Mouse (Mus musculus): ENCODE measurements at regions not wholly inside any gene's neighbourhood (a gene's known extent, or its start where the extent isn't known, plus 50 kb on each side); places are given as distances from the start of the nearest gene placed in this dataset.

DNA sequence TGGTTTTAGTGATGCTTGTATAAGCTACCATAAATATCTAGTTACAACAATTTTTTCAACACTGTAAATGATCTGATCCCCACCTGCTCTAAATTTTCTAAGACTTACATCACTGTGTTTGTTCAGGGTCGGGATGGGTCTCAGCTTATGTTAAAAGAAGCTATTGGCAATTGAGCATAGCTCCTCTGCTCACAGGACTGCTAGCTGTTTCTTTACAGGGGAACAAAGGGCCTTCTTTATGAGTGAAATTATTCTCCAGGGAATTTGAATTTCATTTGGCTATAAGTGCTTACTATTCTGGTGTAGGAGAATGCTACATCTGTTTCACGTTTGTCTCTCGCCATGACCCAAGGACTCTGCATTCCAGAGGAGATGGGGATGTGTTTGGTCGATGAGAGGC lies 255.6 kb upstream of the Ccdc54 start:
- WGBS: 73% methylated on average over 4 of the region's 4 CpGs
- H3K4me2 ChIP-seq (ENCODE audit: low read length): no peak overlapping the region
- no peak overlapping the region for H3K9ac ChIP-seq (replicated peaks; ENCODE audit: low read length)
- no peaks in the 10 kb centered on the region for H3K27me3 ChIP-seq (ENCODE audit: control insufficient read depth, insufficient read depth, low read length)
- ATAC-seq (ENCODE audit: low FRiP score, low TSS enrichment) (no peak), DNase-seq (no peak)
- H3K36me3 ChIP-seq (ENCODE audit: control insufficient read depth, insufficient read depth, low read length): no peaks in the 10 kb centered on the region
- H3K9me3 ChIP-seq (ENCODE audit: control insufficient read depth, low read length): no peaks in the 10 kb centered on the region
- H3K4me1 ChIP-seq (ENCODE audit: control insufficient read depth, insufficient read depth, low read length): no peaks in the 10 kb centered on the region
- H3K27ac ChIP-seq (replicated peaks; ENCODE audit: low read depth, low read length): no peak overlapping the region
- H3K4me3 ChIP-seq (replicated peaks; ENCODE audit: low read depth, low read length): no peak overlapping the region

DNA sequence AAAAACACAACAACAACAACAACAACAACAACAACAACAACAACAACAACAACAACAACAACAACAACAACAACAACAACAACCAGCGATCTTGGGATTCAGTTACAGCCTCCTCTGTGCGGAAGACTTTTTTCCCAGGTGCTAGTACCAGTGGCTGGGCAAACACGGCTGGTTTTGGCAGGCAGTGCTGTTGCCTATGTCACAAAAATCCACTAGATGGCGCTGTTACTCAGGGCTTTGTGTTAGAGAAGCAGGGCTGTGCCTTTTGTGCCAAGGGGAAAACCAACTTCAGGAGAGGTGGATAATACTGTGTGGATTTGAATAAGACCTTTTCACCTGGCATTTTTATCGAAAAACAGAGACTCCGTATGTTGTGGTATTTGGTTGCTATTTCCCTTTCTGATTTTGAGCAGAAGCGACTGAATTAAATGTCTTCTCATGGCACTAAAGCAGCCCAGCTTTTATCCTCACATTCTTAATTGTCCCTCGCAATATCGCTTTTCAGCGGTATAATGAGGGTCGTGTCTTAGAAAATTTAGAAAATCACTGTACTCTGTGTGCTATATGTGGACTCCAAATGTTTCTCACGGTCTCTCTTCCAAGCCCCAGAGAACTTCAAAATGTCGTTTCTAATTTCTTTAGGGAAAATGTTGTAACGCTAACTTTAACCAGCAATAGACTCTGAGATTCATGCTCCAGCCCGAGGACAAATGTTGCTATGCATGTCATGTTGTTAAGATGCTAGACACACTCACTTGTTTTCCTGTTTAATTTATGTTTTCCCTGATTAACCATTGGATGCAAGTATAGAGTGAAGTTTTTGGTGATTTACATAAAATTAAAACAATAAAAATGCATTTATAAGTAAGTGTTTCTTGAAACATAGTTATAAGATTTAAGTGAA lies 251.0 kb upstream of the Ccdc54 start:
- Histone ChIP-seq H3K36me3 (ENCODE audit: control insufficient read depth, insufficient read depth, low read length) (no peaks in the 10 kb centered on the region), H3K9me3 (ENCODE audit: control insufficient read depth, low read length) (no peaks in the 10 kb centered on the region), H3K27ac (replicated peaks; ENCODE audit: low read depth, low read length) (no peak overlapping the region), H3K9ac (replicated peaks; ENCODE audit: low read length) (no peak overlapping the region), H3K4me2 (ENCODE audit: low read length) (peak overlapping the region; percentile 40), H3K4me3 (replicated peaks; ENCODE audit: low read depth, low read length) (no peak overlapping the region), H3K27me3 (ENCODE audit: control insufficient read depth, insufficient read depth, low read length) (no peaks in the 10 kb centered on the region), H3K4me1 (ENCODE audit: control insufficient read depth, insufficient read depth, low read length) (no peaks in the 10 kb centered on the region)
- DNase-seq (peak; percentile 96), ATAC-seq (ENCODE audit: low FRiP score, low TSS enrichment) (peak; percentile 88)
- 39% methylated on average over 15 of the region's 15 CpGs for WGBS

DNA sequence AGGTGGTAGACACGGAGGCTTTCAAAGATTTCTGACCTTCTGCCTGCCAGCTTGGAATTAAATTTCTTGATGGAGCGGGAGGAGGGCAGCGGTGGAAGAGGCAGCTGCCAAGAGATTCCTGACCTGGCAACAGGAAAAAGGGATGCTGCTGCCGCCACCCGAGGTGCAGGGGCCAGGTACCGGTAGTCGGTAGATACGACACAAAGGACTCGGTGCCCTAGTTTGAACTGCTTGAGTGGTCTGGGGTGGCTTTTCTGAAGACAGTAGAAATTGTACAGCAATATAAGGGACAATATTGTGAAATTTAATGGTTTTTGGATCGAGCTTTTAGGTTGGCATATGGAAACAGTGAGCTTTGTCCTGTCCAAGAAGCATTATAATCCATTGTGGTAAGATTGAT lies 250.3 kb upstream of the Ccdc54 start:
- 73% methylated on average over 10 of the region's 10 CpGs for WGBS
- no peak overlapping the region for H3K9ac ChIP-seq (replicated peaks; ENCODE audit: low read length)
- H3K4me3 ChIP-seq (replicated peaks; ENCODE audit: low read depth, low read length): no peak overlapping the region
- H3K36me3 ChIP-seq (ENCODE audit: control insufficient read depth, insufficient read depth, low read length): no peaks in the 10 kb centered on the region
- H3K27ac ChIP-seq (replicated peaks; ENCODE audit: low read depth, low read length): no peak overlapping the region
- DNase-seq (no peak), ATAC-seq (ENCODE audit: low FRiP score, low TSS enrichment) (peak; percentile 38; the same call in 1 of the 2 replicates)
- H3K4me2 ChIP-seq (ENCODE audit: low read length): no peak overlapping the region
- H3K9me3 ChIP-seq (ENCODE audit: control insufficient read depth, low read length): no peaks in the 10 kb centered on the region
- no peaks in the 10 kb centered on the region for H3K4me1 ChIP-seq (ENCODE audit: control insufficient read depth, insufficient read depth, low read length)
- no peaks in the 10 kb centered on the region for H3K27me3 ChIP-seq (ENCODE audit: control insufficient read depth, insufficient read depth, low read length)

DNA sequence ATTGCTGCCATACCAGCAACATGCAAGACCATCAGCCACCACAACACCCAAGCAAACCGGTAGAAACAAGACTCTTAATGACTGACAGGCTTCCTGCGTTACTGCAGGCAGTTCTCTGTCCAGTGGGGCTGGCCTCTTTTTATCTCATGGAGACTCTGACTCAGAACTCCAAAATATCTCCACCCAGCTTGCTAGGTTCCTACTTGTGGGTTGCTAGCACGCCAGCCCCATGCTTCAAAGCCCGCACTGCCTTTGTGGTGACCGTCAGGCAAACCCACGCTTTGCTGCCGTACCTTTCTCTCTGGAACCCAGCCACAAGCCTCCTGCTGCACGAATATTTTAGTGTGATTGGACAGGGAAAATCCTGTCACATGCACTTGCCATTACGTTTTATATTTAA lies 248.7 kb upstream of the Ccdc54 start:
- ATAC-seq (ENCODE audit: low FRiP score, low TSS enrichment) (no peak), DNase-seq (no peak)
- Histone ChIP-seq H3K36me3 (ENCODE audit: control insufficient read depth, insufficient read depth, low read length) (no peaks in the 10 kb centered on the region), H3K4me2 (ENCODE audit: low read length) (no peak overlapping the region), H3K4me1 (ENCODE audit: control insufficient read depth, insufficient read depth, low read length) (no peaks in the 10 kb centered on the region), H3K9ac (replicated peaks; ENCODE audit: low read length) (no peak overlapping the region), H3K27me3 (ENCODE audit: control insufficient read depth, insufficient read depth, low read length) (no peaks in the 10 kb centered on the region), H3K27ac (replicated peaks; ENCODE audit: low read depth, low read length) (no peak overlapping the region), H3K4me3 (replicated peaks; ENCODE audit: low read depth, low read length) (no peak overlapping the region), H3K9me3 (ENCODE audit: control insufficient read depth, low read length) (no peaks in the 10 kb centered on the region)
- WGBS: 70% methylated on average over 9 of the region's 9 CpGs

DNA sequence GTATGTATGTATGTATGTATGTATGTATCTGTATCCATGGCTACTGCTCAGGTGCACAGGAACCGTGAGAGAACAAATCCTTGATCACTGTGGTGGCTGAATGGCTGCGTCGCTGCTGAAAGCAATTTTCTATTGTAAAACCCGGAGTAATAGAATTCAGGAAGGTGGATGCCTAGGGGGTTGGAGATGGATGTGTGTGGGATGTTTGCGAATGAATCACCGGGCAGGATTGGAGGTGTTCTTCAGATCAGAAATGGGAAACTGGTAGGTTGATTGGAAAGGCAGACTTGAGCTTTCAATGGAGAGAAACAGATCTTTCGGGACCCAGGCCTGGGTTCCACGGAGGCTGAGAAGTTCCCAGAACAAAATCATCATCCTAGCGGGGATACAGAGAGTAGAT lies 246.5 kb upstream of the Ccdc54 start:
- ATAC-seq (ENCODE audit: low FRiP score, low TSS enrichment) (no peak), DNase-seq (no peak)
- 72% methylated on average over 9 of the region's 9 CpGs for WGBS
- Histone ChIP-seq H3K4me3 (replicated peaks; ENCODE audit: low read depth, low read length) (no peak overlapping the region), H3K9me3 (ENCODE audit: control insufficient read depth, low read length) (no peaks in the 10 kb centered on the region), H3K36me3 (ENCODE audit: control insufficient read depth, insufficient read depth, low read length) (no peaks in the 10 kb centered on the region), H3K9ac (replicated peaks; ENCODE audit: low read length) (no peak overlapping the region), H3K4me2 (ENCODE audit: low read length) (no peak overlapping the region), H3K4me1 (ENCODE audit: control insufficient read depth, insufficient read depth, low read length) (no peaks in the 10 kb centered on the region), H3K27me3 (ENCODE audit: control insufficient read depth, insufficient read depth, low read length) (no peaks in the 10 kb centered on the region), H3K27ac (replicated peaks; ENCODE audit: low read depth, low read length) (no peak overlapping the region)

DNA sequence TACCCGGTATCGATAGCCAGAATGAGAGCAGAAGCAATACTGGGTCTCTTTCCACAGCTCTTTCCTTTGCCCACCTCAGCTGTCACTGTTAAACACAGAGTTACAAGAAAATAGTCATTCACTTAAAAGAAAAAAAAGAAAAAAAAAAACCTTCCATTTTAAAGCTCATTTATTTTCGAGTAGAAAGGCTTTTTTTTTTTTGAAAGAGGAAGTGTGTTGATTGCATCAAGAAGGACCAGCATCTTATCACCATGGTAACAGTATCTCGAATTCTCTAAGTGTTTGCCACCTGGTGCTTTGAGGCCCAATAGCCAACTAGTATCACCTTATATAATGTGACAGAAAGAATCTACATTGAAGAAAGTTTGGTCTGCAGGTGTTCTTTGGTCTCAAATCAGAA lies 245.5 kb upstream of the Ccdc54 start:
- WGBS: 76% methylated on average over 4 of the region's 4 CpGs
- Histone ChIP-seq H3K9ac (replicated peaks; ENCODE audit: low read length) (no peak overlapping the region), H3K4me3 (replicated peaks; ENCODE audit: low read depth, low read length) (no peak overlapping the region), H3K4me2 (ENCODE audit: low read length) (no peak overlapping the region), H3K9me3 (ENCODE audit: control insufficient read depth, low read length) (no peaks in the 10 kb centered on the region), H3K27me3 (ENCODE audit: control insufficient read depth, insufficient read depth, low read length) (no peaks in the 10 kb centered on the region), H3K36me3 (ENCODE audit: control insufficient read depth, insufficient read depth, low read length) (no peaks in the 10 kb centered on the region), H3K27ac (replicated peaks; ENCODE audit: low read depth, low read length) (no peak overlapping the region), H3K4me1 (ENCODE audit: control insufficient read depth, insufficient read depth, low read length) (no peaks in the 10 kb centered on the region)
- DNase-seq (no peak), ATAC-seq (ENCODE audit: low FRiP score, low TSS enrichment) (no peak)

DNA sequence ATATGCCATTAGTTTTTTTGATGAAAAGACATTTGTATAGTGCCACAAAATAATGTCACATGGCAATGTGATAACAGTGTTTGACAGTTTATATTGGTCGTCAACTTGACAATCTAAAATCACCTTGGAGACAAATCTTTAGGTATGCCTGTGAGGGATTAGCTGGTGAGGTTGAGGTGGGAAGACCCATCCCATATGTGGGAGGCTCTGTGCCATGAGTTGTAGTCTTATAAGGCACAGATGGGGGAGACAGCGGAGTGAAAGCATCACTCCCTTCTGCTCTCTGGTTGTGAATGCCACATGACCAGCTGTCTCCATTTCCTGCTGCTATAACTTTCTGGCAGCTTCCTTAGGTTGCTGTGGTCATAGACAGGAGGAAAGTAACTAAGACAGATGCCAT lies 242.4 kb upstream of the Ccdc54 start:
- Histone ChIP-seq H3K4me3 (replicated peaks; ENCODE audit: low read depth, low read length) (no peak overlapping the region), H3K4me2 (ENCODE audit: low read length) (no peak overlapping the region), H3K27ac (replicated peaks; ENCODE audit: low read depth, low read length) (no peak overlapping the region), H3K36me3 (ENCODE audit: control insufficient read depth, insufficient read depth, low read length) (no peaks in the 10 kb centered on the region), H3K27me3 (ENCODE audit: control insufficient read depth, insufficient read depth, low read length) (no peaks in the 10 kb centered on the region), H3K9me3 (ENCODE audit: control insufficient read depth, low read length) (no peaks in the 10 kb centered on the region), H3K4me1 (ENCODE audit: control insufficient read depth, insufficient read depth, low read length) (no peaks in the 10 kb centered on the region), H3K9ac (replicated peaks; ENCODE audit: low read length) (no peak overlapping the region)
- 98% methylated on average over 2 of the region's 2 CpGs for WGBS
- ATAC-seq (ENCODE audit: low FRiP score, low TSS enrichment) (no peak), DNase-seq (no peak)

DNA sequence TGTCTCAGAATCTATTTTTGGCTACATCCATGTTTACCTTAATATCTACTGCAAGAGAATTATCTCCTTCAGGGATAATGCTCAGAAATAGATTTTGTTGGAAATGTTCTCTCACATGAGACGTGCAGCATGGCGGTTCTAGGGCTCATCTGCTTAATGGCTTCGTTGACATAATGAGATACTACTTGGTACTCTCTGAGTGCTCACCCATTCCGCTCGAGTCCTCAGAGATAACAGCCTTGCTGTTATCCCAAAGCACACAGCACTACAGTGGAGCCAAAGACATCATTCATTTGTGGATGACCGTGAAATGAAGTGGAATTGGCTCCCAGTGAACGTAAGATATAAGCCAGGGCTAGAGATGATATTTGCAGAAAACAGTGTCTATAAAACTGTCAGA lies 231.4 kb upstream of the Ccdc54 start:
- H3K27me3 ChIP-seq (ENCODE audit: control insufficient read depth, insufficient read depth, low read length): no peaks in the 10 kb centered on the region
- WGBS: 70% methylated on average over 7 of the region's 7 CpGs

DNA sequence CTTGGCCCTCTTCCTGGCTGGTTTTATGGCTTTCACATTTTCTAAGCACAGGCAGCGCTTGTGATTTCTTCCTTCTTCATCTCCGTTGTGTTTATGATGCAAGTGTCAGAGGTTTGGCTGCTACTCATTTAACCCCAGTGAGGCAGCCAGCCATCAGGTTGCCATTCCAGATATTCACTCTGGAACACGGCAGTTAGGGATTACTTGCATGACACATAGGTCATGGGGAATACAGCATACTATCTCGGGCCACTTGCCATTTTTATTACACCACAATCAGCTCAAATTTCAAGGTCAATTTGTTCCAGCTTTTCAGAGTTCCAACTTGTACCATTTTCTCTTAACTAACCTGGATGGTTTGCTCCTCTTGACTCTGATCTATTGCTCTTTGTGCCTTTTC lies 223.7 kb upstream of the Ccdc54 start:
- Histone ChIP-seq H3K27ac (replicated peaks; ENCODE audit: low read depth, low read length) (no peak overlapping the region), H3K4me2 (ENCODE audit: low read length) (no peak overlapping the region), H3K9me3 (ENCODE audit: control insufficient read depth, low read length) (no peaks in the 10 kb centered on the region), H3K27me3 (ENCODE audit: control insufficient read depth, insufficient read depth, low read length) (no peaks in the 10 kb centered on the region), H3K4me3 (replicated peaks; ENCODE audit: low read depth, low read length) (no peak overlapping the region), H3K9ac (replicated peaks; ENCODE audit: low read length) (no peak overlapping the region), H3K4me1 (ENCODE audit: control insufficient read depth, insufficient read depth, low read length) (no peaks in the 10 kb centered on the region), H3K36me3 (ENCODE audit: control insufficient read depth, insufficient read depth, low read length) (no peaks in the 10 kb centered on the region)
- DNase-seq (no peak), ATAC-seq (ENCODE audit: low FRiP score, low TSS enrichment) (no peak)
- WGBS: 72% methylated on average over 4 of the region's 4 CpGs

More for the DNA sequence above, 231.4 kb upstream of the Ccdc54 start:
- Histone ChIP-seq H3K4me1 (ENCODE audit: control insufficient read depth, insufficient read depth, low read length) (no peaks in the 10 kb centered on the region), H3K4me2 (ENCODE audit: low read length) (no peak overlapping the region), H3K9me3 (ENCODE audit: control insufficient read depth, low read length) (no peaks in the 10 kb centered on the region), H3K27ac (replicated peaks; ENCODE audit: low read depth, low read length) (no peak overlapping the region), H3K4me3 (replicated peaks; ENCODE audit: low read depth, low read length) (no peak overlapping the region), H3K9ac (replicated peaks; ENCODE audit: low read length) (no peak overlapping the region), H3K36me3 (ENCODE audit: control insufficient read depth, insufficient read depth, low read length) (no peaks in the 10 kb centered on the region)
- DNase-seq (no peak), ATAC-seq (ENCODE audit: low FRiP score, low TSS enrichment) (no peak)

All from midbrain, embryonic 14.5 days (tissue).